Mouse (Mus musculus): ENCODE data around the gene Zfp292. TPM values are rescaled to one million over a fixed set of nuclear protein-coding genes. Genes with fewer than 3 reads are reported as not detected.
A peak's percentile ranks its signal among the peaks of the same experiment; 100 is the strongest.

Zfp292 gene
- total RNA-seq, 2 experiments from 2014 or later = 43.0 to 44.8 TPM

- no peak for DNase-seq
- intact Hi-C loops (cut with DNase I) = loop anchor here (10.0 kb wide), 1 partner anchor 61 kb away; no protein-coding TSS in a partner anchor
Observed at GRCm38 (mm10) chr4:34885631-34886351, 3.0 kb upstream of the Zfp292 start.

- no peak for DNase-seq
- intact Hi-C loops (cut with DNase I) = loop anchor here (10.0 kb wide), 1 partner anchor 59 kb away; no protein-coding TSS in a partner anchor
Observed at GRCm38 (mm10) chr4:34883366-34884029, 738 bp upstream of the Zfp292 start.

- peak; percentile 74 for DNase-seq
- intact Hi-C loops (cut with DNase I) = loop anchor here (10.0 kb wide), 1 partner anchor 58 kb away; no protein-coding TSS in a partner anchor
Observed at GRCm38 (mm10) chr4:34882291-34882769, 430 bp downstream of the Zfp292 start.

- DNase-seq = no peak
- intact Hi-C loops (cut with DNase I) = loop anchor here (10.0 kb wide), 1 partner anchor 57 kb away; no protein-coding TSS in a partner anchor
Observed at GRCm38 (mm10) chr4:34881851-34882250, 909 bp downstream of the Zfp292 start.

GRCm38 (mm10) chr4:34880921-34881650 lies 1.7 kb downstream of the Zfp292 start:
- intact Hi-C loops (cut with DNase I) = loop anchor here (10.0 kb wide), 1 partner anchor 56 kb away; no protein-coding TSS in a partner anchor
- no peak for DNase-seq

- DNase-seq = no peak
- intact Hi-C loops (cut with DNase I) = no loop called here
Observed at GRCm38 (mm10) chr4:34874234-34874633, 8.5 kb downstream of the Zfp292 start.

- no peak for DNase-seq
- intact Hi-C loops (cut with DNase I) = no loop called here
Observed at GRCm38 (mm10) chr4:34872896-34873495, 9.8 kb downstream of the Zfp292 start.

- no peak for DNase-seq
- intact Hi-C loops (cut with DNase I) = no loop called here
Observed at GRCm38 (mm10) chr4:34869813-34870212, 12.9 kb downstream of the Zfp292 start.

- no peak for DNase-seq
- intact Hi-C loops (cut with DNase I) = no loop called here
Observed at GRCm38 (mm10) chr4:34861438-34861837, 21.3 kb downstream of the Zfp292 start.

GRCm38 (mm10) chr4:34859416-34859815 lies 23.3 kb downstream of the Zfp292 start:
- intact Hi-C loops (cut with DNase I) = no loop called here
- DNase-seq = no peak

- no peak for DNase-seq
- intact Hi-C loops (cut with DNase I) = no loop called here
Observed at GRCm38 (mm10) chr4:34858903-34859302, 23.9 kb downstream of the Zfp292 start.

- intact Hi-C loops (cut with DNase I) = no loop called here
- no peak for DNase-seq
Observed at GRCm38 (mm10) chr4:34855966-34856365, 26.8 kb downstream of the Zfp292 start.

- DNase-seq = no peak
- intact Hi-C loops (cut with DNase I) = no loop called here
Observed at GRCm38 (mm10) chr4:34852051-34852450, 30.7 kb downstream of the Zfp292 start.

GRCm38 (mm10) chr4:34850156-34850555 lies 32.6 kb downstream of the Zfp292 start:
- intact Hi-C loops (cut with DNase I) = no loop called here
- DNase-seq = no peak

GRCm38 (mm10) chr4:34847679-34848309 lies 35.0 kb downstream of the Zfp292 start:
- intact Hi-C loops (cut with DNase I) = no loop called here
- no peak for DNase-seq

GRCm38 (mm10) chr4:34843839-34844238 lies 38.9 kb downstream of the Zfp292 start:
- DNase-seq = no peak
- intact Hi-C loops (cut with DNase I) = no loop called here

- intact Hi-C loops (cut with DNase I) = no loop called here
- no peak for DNase-seq
Observed at GRCm38 (mm10) chr4:34842826-34843225, 39.9 kb downstream of the Zfp292 start.

GRCm38 (mm10) chr4:34831496-34831895 lies 51.3 kb downstream of the Zfp292 start:
- no peak for DNase-seq
- intact Hi-C loops (cut with DNase I) = no loop called here

- no peak for DNase-seq
- intact Hi-C loops (cut with DNase I) = loop anchor here (10.0 kb wide), 1 partner anchor 55 kb away; the partner anchor contains the start of gene Zfp292
Observed at GRCm38 (mm10) chr4:34829456-34829855, 53.3 kb downstream of the Zfp292 start.

GRCm38 (mm10) chr4:34823901-34824300 lies 58.9 kb downstream of the Zfp292 start:
- DNase-seq = no peak
- intact Hi-C loops (cut with DNase I) = loop anchor here (10.0 kb wide), 1 partner anchor 61 kb away; the partner anchor contains the start of gene Zfp292

Data from left cerebral cortex, postnatal 4 days (tissue).